Mouse (Mus musculus) intestine, postnatal 0 days (tissue): ENCODE results near the gene Cybrd1. TPM values are rescaled to one million over a fixed set of nuclear protein-coding genes. Genes with fewer than 3 reads are reported as not detected.

Experiments used
- ATAC-seq: fragments of 200-750 bp; cut with Nextera tagmentation; 2 replicates; pipeline ENCODE4 v1.8.0; 2017; ENCODE audit warnings: mild to moderate bottlenecking, moderate TSS enrichment, moderate library complexity
- H3K27ac ChIP-seq: fragments of 300-500 bp; sonication (generic); 2 replicates; pipeline ENCODE4 v1.5.1; 2014; ENCODE audit warnings: mild to moderate bottlenecking, low read depth, low read length, moderate library complexity
- H3K27me3 ChIP-seq: fragments of 300-500 bp; sonication (generic); replicated peaks from 2 replicates; pipeline ENCODE4 v1.6.1; 2014; ENCODE audit warnings: low read length, mixed read lengths; ENCODE audit not compliant: control insufficient read depth, insufficient read depth
- H3K36me3 ChIP-seq: fragments of 300-500 bp; sonication (generic); 2 replicates; pipeline ENCODE4 v1.6.1; 2014; ENCODE audit warnings: mild to moderate bottlenecking, moderate library complexity; ENCODE audit not compliant: control insufficient read depth, insufficient read depth
- H3K4me1 ChIP-seq: fragments of 300-500 bp; sonication (generic); replicated peaks from 2 replicates; pipeline ENCODE4 v1.6.1; 2014; ENCODE audit warnings: antibody characterized with exemption, low read length, mixed read lengths; ENCODE audit not compliant: control insufficient read depth, insufficient read depth
- H3K4me2 ChIP-seq: fragments of 300-500 bp; sonication (generic); replicated peaks from 2 replicates; pipeline ENCODE4 v1.6.1; 2014; ENCODE audit warnings: low read depth, mild to moderate bottlenecking, moderate library complexity
- H3K4me3 ChIP-seq: fragments of 300-500 bp; sonication (generic); 2 replicates; pipeline ENCODE4 v1.5.1; 2014; ENCODE audit warnings: low read depth, low read length
- H3K9ac ChIP-seq: fragments of 300-500 bp; sonication (generic); 2 replicates; pipeline ENCODE4 v1.6.1; 2014; ENCODE audit warnings: mild to moderate bottlenecking, low read depth, low read length
- H3K9me3 ChIP-seq: fragments of 300-500 bp; sonication (generic); 2 replicates; pipeline ENCODE4 v1.6.1; 2016; ENCODE audit warnings: mixed run types; ENCODE audit not compliant: control insufficient read depth
- CTCF ChIP-seq: sonication (generic); IDR thresholded peaks from 2 replicates; pipeline ENCODE4 v1.5.1; 2016; ENCODE audit warnings: low read depth, mild to moderate bottlenecking, control low read depth, antibody characterized with exemption, moderate library complexity
- WGBS: fragments of 180-500 bp; shearing (Covaris S2); extraction: QIAGEN DNeasy Blood & Tissue Kit; methylation state at CpG from one replicate; pipeline ENCODE4 v1.1.7; 2014; 5-methylcytosine and 5-hydroxymethylcytosine counted together
- polyA plus RNA-seq: library from polyadenylated mRNA; unstranded; fragments of >200 nt; fragmentation: Nextera tagmentation; extraction: Ambion mirVana; gene quantifications from 2 replicates; pipeline ENCODE4 v1.2.1, GENCODE M21; 2015

The Cybrd1 gene
- polyA plus RNA-seq, 1 experiment from 2014 or later: 7.7 TPM

DNA sequence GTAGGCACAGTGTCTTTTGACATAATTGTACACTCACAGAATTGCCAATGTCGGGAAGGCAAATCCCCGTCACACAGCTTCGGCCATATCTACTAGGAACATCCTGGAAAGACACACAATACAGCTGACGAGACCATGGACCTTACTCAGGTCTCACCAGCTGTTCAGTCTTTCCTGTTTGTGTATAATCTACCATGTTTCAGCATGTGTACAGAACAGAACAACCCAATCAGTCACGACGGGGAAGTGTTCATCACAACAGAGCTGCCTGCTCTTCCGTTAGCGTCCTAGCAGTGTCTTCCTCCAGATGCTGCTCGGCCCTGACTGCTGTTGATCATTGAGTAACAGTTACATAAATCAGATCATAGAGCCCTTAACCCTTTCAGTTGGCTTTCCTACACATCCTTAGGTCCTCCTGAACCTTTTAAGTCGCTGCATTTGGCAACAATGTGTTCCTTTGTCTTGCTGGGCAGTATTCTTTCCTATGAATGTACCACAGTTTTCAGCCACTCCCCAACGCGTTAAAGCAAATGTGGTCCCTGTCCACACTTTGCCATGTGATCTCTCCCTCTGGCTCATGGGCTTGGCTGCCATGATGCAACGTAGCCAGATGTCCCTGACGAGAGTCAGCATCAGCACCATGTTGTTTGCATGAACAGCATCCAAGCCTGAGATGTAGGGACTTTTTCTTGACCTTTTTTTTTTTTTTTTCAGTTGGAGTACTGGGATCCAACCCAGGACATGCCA, 12.1 kb upstream of the Cybrd1 start:
- Histone ChIP-seq H3K27ac (no peak overlapping the region), H3K4me1 (no peaks in the 10 kb centered on the region; the same call in 1 of the 2 replicates), H3K9me3 (no peaks in the 10 kb centered on the region), H3K4me2 (no peak overlapping the region), H3K27me3 (no peaks in the 10 kb centered on the region), H3K9ac (no peak overlapping the region), H3K36me3 (0 out of 2 replicates have a peak, but pooled peaks cover 2% of the 10 kb centered on the region), H3K4me3 (no peak overlapping the region)
- WGBS: 66% methylated on average over 14 of the region's 14 CpGs
- no peak for TF ChIP-seq CTCF
- no peak for ATAC-seq

DNA sequence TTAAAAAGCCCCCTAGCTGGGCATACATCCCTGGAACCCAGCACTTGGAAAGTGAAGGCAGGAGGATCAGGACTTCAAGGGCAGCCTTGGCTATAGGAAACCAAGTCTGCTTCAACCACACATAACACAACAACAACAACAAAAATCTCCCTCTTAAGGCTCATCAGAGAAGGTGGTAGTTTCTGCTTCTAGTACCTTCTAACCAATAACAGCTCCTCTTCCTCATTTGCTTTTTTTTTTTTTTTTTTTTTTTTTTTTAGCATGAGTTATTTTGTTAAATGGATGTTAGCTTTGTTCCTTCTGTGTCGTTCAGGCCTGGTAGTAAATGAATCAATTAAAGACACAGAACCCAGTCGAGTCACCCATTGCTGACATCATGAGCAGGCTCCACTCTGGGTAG, 10.5 kb upstream of the Cybrd1 start:
- no peak overlapping the region for H3K4me2 ChIP-seq
- TF ChIP-seq CTCF: no peak
- no peak overlapping the region for H3K9ac ChIP-seq
- WGBS: 65% methylated on average over 2 of the region's 2 CpGs
- H3K36me3 ChIP-seq: no peaks in the 10 kb centered on the region
- H3K4me1 ChIP-seq: no peaks in the 10 kb centered on the region; the same call in 1 of the 2 replicates
- no peak for ATAC-seq
- H3K9me3 ChIP-seq: no peaks in the 10 kb centered on the region
- no peak overlapping the region for H3K4me3 ChIP-seq
- H3K27ac ChIP-seq: no peak overlapping the region
- H3K27me3 ChIP-seq: no peaks in the 10 kb centered on the region

- 63% methylated on average over 3 of the region's 3 CpGs for WGBS
- Histone ChIP-seq H3K9me3 (no peaks in the 10 kb centered on the region), H3K4me3 (no peak overlapping the region), H3K27me3 (no peaks in the 10 kb centered on the region), H3K4me1 (no peaks in the 10 kb centered on the region), H3K9ac (no peak overlapping the region), H3K27ac (no peak overlapping the region), H3K36me3 (no peaks in the 10 kb centered on the region), H3K4me2 (no peak overlapping the region)
- no peak for TF ChIP-seq CTCF
- ATAC-seq: no peak
Observed at GRCm38 (mm10) chr2:71108541-71108940, 9.2 kb upstream of the Cybrd1 start.

DNA sequence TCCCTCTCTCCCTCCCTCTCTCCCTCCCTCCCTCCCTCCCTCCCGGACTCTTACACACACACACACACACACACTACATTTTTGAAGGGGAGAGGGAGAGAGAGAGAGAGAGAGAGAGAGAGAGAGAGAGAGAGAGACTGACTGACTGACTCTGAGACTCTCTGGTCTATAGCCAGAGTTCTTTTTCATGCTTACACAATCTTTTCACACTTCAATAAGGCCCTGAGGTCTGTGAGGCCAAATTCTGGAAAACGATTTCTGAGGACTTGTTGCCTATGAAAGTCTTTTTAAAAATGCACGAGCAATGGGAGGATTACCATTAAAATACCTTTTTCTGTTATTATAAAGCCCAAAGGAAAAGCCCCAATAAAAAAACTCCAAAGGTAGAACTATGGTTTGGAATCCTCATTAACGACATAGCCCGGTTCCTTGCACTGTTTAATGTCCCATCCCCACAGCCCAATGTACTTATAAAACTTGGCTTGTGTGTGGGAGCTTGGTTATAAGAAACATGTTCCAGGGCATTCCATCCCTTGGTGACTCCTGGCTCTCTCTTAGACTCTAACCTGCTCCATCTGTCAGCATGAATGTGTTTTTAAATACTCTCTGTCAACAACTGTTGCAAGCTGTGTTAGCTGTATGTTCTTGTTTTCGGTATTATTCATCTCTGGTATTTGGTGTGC, 4.1 kb upstream of the Cybrd1 start:
- no peak overlapping the region for H3K4me3 ChIP-seq
- TF ChIP-seq CTCF: no peak
- ATAC-seq: no peak
- H3K4me1 ChIP-seq: no peaks in the 10 kb centered on the region
- no peaks in the 10 kb centered on the region for H3K9me3 ChIP-seq
- no peak overlapping the region for H3K9ac ChIP-seq
- no peaks in the 10 kb centered on the region for H3K36me3 ChIP-seq
- H3K27me3 ChIP-seq: no peaks in the 10 kb centered on the region
- 67% methylated on average over 6 of the region's 6 CpGs for WGBS
- H3K27ac ChIP-seq: no peak overlapping the region
- no peak overlapping the region for H3K4me2 ChIP-seq

GRCm38 (mm10) chr2:71116151-71116550, 1.6 kb upstream of the Cybrd1 start:
- Histone ChIP-seq H3K27me3 (no peaks in the 10 kb centered on the region), H3K27ac (no peak overlapping the region), H3K4me3 (no peak overlapping the region), H3K9ac (no peak overlapping the region), H3K9me3 (no peaks in the 10 kb centered on the region), H3K36me3 (no peaks in the 10 kb centered on the region), H3K4me1 (no peaks in the 10 kb centered on the region), H3K4me2 (no peak overlapping the region)
- 93% methylated on average over 4 of the region's 4 CpGs for WGBS
- ATAC-seq: no peak
- peak; percentile 51 for TF ChIP-seq CTCF

- no peaks in the 10 kb centered on the region for H3K36me3 ChIP-seq
- no peaks in the 10 kb centered on the region for H3K9me3 ChIP-seq
- WGBS: 86% methylated on average over 10 of the region's 10 CpGs
- no peaks in the 10 kb centered on the region for H3K27me3 ChIP-seq
- ATAC-seq: no peak
- no peaks in the 10 kb centered on the region for H3K4me1 ChIP-seq
- no peak overlapping the region for H3K4me2 ChIP-seq
- no peak overlapping the region for H3K27ac ChIP-seq
- no peak overlapping the region for H3K4me3 ChIP-seq
- H3K9ac ChIP-seq: no peak overlapping the region
- no peak for TF ChIP-seq CTCF
Observed at GRCm38 (mm10) chr2:71120844-71121243, 3.1 kb downstream of the Cybrd1 start.
